Mouse (Mus musculus): ENCODE data around the gene Arrdc2.

- TF ChIP-seq CTCF (IDR thresholded peaks at IDR 0.05; ENCODE audit: low read depth, low read length) (no peak), EP300 (IDR thresholded peaks at IDR 0.05; ENCODE audit: insufficient read depth, low read depth, low read length) (no peak)
Observed at GRCm38 (mm10) chr8:70869199-70869571, 29.7 kb upstream of the Arrdc2 start.

Measured in ES-Bruce4 (cell line).